Mouse (Mus musculus): ENCODE measurements around the gene Rpl9. TPM values are rescaled to one million over a fixed set of nuclear protein-coding genes. Genes with fewer than 3 reads are reported as not detected.

Gene Rpl9
- 1,000 to 10,000 TPM; 1,010 to 1,162 TPM for total RNA-seq (2021)
- long read RNA-seq, experiment 1, transcript Rpl9-201 (8 exons, 738 nt) = major isoform, 386 of 410 reads
- long read RNA-seq, experiment 1, partial matches to known transcripts = 15 of 410 reads
- long read RNA-seq, experiment 1, other reads (novel, unspliced or antisense) = 8 of 410 reads
- long read RNA-seq, experiment 2, transcript Rpl9-201 (8 exons, 738 nt) = major isoform, 234 of 257 reads
- long read RNA-seq, experiment 2, partial matches to known transcripts = 18 of 257 reads
- long read RNA-seq, experiment 2, other reads (novel, unspliced or antisense) = 5 of 257 reads

DNA sequence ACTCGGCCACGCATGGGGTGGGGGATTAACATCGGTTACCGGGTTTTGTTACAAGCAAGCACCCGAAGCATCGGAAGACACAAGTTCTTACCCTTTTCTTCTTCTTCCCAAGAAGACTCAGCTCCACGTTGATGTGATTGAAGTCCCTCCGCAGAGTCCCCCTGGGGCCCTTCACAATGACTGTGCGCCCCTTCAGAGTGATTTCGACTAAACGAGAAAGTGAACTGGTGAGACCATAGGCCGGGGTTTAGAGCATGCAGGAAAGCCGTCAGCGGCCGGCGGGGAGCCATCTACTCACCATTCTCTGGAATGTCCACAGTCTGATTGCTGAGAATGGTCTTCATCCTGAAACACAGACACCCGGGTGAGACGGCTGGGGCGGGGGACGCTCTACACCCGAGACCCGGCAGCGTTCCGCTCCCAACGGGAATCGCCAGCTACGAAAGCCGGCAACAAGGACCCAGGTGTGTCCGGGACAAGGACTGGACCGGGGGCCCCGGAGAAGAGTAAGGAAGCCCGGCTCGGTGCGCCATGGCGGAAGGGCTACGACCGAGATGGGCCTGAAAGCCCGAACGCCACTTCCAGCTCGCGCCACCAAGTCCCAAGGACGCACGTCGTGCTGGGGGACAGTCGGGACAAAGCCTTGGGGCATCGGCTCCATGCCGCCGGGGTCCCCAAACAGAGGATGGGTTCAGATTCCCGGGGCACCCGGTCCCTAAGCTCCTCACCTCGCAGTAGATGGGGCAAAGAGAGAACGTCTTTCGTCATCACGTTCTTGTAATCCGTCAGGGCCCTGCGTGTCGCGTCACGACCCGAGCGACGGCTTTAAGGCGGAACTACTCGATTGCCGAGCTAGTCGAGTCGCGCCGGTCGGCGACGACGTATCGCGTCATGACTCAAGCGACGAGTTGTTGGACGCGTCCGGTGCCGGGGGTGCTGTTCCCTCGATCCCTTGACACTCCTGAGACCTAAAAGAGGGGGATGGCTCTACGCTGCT, at the start of gene Rpl9, which contains the start of gene Lias:
Rpl9 (minus strand) TSS at position 797 of the 997 bp plus-strand sequence.
Lias (plus strand) TSS at position 850 of the 997 bp plus-strand sequence.
- peak; percentile 95 to 99 for DNase-seq (ENCODE audit: low spot score in 2 of 2)

DNA sequence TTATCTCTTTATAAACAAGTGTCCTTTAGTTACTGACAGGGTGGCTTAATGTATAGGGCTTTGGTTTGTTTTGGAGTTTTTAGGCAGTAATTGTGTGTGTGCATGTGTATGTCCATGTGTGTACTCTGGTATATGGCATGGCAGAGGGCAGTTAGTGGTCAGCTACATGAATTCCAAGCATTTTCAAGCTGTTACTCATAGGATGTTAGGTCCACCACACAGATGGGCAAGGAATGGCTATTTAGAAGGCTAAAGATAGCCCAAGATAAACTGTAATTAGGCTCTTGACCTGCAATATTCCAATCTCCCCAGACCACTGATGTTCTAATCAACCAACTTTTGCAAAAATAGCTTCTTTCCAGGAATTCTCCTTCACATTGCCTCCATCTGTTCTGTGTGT, 46.8 kb upstream of the Rpl9 start:
- DNase-seq (ENCODE audit: low spot score in 2 of 2) = no peak

DNA sequence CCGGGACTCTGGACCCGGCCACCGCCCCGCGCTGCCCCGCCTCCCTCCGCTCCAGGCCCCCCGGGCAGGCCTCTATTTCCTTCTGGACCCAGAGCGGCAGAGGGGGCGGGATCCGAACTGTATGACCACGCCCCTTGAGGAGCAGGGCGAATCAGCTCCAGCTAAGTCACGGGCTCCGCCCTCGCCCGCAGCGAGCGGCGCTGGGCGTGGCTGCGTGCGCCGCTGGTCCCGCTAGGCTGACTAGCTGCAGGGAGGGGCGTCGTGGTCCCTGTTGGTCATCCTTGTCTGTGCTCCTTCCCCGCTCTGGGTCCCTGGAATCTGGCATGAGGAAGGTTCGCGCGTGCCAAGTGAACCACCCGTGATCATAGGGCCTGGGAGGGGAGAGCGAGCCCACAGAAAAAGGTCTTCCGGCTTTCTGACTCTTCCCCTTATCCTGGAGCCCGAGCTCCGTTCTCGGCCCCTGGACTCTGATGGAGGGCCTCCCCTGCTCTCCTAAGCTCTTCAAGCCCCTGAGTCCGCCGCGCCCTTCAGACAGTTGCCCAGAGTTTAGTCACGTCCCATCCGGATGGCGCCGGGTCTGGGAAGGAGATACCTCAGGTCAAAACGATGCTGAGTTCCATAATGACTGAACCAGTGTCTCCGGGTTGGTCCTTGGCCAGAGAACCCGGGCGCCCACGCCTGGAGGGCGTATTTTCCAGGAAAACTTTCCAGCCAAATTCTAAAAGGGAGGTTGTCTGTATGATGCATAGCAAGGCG, 44.7 kb upstream of the Rpl9 start, which contains the start of gene Ugdh:
Ugdh (minus strand) TSS at position 144 of the 756 bp plus-strand sequence.
- peak; percentile 94 to 98 for DNase-seq (ENCODE audit: low spot score in 2 of 2)

DNA sequence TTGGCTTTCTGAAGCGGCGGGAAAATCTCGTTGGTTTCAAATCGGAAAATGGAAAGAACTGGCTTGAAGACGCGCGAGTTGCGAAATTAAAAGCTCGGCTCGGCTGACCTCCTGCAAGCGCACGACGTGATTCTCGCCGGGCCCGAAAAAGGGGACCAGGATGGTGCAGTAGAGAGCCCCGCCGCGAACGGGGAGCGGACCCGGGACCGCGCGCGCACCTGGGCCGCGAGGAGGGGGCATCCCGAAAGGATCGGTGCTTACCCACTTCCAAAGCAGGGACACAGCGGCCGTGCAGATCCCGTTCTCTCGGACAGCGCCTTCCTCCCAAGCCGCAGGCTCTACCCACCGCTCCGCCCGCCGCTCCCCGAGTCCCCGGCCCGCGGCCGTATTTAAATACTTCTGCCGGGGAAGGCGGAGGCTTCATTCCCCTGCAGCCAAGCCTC, 44.1 kb upstream of the Rpl9 start:
- no peak for DNase-seq (ENCODE audit: low spot score in 2 of 2)

DNA sequence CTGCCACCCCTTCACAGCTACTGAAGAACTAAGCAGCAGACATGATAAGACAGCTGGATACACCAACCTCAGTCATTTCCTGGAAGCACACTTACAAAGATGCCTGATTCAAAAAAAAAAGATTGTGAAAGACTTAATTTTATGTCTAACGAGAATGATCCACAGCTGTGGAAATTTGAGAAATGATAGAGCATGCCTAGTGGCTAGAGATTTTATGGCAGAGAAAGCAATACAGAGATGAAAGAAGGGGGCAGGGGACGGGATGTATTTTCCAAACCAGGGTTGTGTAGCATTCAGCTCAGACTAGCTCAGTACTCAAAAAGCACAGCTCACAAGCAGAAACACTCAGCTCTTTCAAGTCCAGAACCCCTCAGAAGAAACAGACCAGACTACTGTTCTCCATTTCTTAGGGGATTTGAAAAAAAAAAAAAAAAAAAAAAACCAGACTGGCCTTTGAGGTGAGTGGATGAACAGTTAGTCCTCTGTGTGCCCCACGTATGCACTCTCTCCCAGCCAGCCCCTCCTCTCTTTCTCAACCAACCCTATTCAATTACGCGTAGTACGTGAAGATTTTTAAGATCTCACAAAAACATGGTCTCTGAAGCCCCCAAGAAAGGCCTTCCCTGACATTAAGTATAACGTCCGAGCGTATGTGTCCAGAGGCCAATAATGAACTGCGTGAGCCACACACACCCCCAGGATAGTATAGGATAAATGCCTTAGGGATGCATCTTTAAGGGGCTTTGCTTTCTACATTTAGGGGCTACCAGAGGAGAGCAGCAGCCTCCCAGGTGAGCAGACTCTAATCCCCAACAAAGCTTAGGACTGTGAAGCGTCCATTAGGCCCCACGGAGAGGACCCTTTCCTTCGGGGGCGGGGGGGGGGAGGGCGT, 43.5 kb upstream of the Rpl9 start:
- no peak for DNase-seq (ENCODE audit: low spot score in 2 of 2)

DNA sequence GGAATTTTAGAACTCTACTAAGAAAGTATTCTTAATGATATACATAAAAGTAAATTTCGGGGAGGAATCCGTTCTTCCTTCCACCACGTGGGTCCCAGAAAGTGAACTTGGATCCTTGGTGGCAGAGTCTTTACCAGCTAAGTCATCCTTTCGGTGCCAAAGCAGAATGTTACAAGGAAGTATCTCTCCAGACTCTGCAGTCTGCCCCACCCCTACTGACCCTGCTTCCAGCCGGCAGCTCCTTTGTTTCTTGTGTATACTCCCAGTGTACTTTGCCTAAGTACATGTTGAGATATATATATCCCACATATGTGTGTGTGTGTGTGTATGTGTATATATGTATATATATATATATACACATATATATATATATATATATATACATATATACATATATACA, 38.2 kb upstream of the Rpl9 start:
- DNase-seq (ENCODE audit: low spot score in 2 of 2) = no peak

DNA sequence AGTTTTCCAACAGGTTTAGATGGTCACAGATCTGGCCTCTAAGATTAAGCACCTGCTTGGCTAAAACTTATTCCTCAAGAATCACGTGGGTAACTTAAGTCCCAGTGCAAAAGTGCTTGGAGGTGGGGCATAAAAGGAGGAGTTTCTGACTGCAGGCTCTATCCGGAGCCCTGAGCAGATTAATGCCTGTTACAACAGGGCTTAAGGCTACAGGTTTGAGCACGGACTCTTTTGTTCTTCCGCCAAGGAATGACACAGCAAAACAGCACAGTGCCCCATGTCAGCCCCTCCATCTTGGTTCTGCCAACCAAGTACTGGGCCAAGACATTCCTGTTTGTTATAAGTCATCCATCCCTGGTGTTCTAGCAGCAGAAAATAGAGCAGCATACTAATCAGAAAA, 37.1 kb upstream of the Rpl9 start:
- no peak for DNase-seq (ENCODE audit: low spot score in 2 of 2)

DNA sequence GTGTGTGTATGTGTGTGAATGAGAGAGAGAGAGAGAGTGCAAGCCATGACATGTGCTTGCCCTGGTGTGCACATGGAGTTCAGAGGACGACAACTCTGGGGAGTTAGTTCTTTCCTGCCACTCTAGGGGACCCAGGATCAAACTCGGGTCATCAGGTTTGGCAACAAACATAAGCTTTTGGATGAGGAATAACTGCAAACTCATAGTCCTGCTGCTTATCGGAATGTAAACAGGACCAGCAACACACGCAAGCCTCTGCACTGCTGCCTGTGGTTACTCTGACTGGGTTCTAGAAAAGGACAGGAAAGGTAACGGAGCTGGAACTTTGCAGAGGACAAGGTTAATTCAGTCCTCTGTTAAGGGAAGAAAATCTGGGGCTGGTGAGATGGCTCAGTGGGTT, 34.0 kb upstream of the Rpl9 start:
- no peak for DNase-seq (ENCODE audit: low spot score in 2 of 2)

DNA sequence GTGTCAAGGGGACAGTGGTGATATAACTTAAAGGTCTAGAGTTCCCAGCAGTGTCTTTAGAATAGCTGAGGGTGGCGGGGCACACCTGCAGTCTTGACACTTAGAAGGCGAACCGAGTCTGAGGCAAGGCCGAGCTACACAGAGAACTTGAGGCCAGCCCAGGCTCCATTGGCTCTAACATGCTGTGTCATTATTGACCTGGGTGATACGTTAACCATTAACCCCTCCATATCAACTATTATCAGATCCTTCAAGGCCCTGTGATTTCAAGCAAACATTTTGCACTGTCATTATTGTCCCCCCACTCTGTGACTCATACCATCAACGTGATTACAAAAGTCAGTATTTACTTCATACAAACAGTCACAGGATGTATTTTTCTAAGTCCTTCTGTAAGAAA, 33.0 kb upstream of the Rpl9 start:
- no peak for DNase-seq (ENCODE audit: low spot score in 2 of 2)

DNA sequence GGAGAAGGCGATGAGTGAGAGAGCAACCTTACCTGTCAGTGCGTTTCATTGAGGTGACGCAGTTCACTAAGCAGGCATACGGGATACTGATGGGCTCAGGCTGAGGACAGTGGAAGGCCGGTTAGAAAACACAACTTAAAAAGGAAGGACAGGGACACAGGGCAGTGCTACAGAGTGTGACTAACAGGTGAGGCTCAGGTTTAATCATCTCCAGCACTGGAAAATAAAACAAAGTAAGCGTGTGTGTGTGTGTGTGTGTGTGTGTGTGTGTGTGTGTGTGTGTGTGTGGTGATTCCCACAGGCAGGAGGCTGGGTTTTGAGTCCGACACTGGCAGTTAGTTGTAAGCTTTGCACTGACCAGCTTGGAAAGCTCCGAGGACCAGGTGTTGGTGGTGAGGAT, 31.6 kb upstream of the Rpl9 start:
- no peak for DNase-seq (ENCODE audit: low spot score in 2 of 2)

DNA sequence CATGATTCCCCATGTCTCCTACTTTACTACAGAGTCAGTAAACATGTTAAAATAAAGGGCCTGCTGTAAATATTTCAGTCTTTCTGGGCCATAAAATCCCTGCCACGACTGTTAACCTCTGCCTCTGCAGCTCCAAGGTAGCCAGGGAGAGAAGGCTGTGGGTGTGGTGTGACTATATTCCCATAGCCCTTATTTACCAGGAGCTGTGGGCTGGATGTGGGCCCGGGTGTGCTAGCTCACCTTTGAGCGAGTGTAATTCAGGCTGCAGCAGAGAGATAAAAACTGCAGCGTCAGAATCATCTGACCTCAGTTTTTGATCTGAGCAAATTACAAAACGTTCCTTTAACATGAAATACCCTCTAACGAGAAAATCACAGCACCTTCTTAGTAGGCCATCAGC, 29.6 kb upstream of the Rpl9 start:
- DNase-seq (ENCODE audit: low spot score in 2 of 2) = no peak

DNA sequence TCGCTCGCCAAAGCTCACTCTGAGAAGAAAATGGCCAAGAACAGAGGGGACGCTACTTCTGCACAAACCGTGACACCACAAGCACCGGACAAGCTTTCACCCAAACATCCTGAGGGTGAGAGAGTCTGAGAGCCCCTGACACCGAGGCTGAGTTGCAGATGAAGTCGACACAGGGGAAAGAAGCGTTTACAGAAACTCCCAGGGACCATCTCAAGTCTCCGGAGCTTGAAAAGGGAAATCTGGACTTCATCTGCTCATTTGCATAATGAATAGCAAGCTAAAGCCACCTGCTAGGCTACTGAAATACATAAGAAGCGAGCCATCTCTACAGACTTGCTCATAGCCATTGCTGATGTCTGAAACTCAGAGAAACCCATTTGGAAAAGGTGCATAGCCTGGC, 27.9 kb upstream of the Rpl9 start:
- DNase-seq (ENCODE audit: low spot score in 2 of 2) = no peak

DNA sequence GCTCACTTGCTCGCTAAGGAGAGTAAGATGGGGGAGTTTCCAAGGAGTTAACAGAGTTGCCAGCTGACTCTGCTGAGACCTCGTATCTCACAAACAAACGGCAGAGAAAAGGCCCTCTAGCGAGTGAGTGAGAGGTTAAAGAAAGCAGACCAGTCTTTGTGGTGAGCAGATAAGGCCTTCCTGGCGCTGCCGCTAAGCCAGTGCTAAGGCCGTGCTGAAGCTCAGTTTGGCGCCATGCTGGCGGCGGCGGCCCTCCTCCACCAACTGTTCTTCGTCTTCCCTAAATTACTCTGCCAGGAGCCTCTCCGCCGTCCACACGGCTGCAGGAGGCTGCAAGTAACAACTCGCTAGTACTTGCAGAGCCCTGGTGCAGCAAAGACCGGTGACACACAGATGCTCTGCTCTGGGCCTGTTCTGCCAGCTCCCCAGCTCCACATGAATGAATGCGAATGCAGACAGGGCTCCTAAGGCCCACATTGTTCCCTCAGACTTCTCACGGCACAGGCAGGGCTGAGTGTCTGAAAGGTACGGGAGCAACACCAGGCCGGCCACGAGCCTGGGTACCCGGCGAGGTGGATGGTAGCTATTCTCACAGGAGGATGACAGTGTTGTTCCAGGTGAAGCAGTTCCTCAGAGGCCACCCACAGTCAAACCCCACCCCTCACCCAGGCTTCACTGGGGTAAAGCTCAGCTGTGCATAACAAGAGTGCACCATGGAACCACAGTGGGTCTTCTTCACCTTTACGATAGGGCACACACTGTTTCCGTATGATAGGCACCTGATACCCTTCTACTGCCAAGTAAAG, 24.6 kb upstream of the Rpl9 start:
- no peak for DNase-seq (ENCODE audit: low spot score in 2 of 2)

DNA sequence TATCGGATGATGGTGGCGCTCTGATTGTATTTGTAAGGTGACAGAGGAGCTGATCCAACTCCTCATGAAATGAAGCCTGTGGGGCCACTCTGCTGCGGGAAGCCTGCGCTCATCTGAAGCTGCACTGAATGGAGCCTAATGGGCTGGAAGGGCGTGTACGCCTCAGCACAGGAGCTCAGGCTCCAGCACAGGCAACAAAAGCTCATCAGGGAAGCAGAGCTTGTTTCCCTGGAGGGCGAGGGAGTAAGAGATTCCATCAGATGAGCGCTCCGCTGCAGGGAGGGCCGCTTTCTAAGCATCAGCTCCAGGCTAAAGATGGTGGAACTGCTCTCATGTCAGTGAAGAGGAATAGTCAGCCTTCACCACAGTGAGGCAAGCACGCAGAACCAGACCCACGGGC, 16.7 kb upstream of the Rpl9 start:
- DNase-seq (ENCODE audit: low spot score in 2 of 2) = no peak

DNA sequence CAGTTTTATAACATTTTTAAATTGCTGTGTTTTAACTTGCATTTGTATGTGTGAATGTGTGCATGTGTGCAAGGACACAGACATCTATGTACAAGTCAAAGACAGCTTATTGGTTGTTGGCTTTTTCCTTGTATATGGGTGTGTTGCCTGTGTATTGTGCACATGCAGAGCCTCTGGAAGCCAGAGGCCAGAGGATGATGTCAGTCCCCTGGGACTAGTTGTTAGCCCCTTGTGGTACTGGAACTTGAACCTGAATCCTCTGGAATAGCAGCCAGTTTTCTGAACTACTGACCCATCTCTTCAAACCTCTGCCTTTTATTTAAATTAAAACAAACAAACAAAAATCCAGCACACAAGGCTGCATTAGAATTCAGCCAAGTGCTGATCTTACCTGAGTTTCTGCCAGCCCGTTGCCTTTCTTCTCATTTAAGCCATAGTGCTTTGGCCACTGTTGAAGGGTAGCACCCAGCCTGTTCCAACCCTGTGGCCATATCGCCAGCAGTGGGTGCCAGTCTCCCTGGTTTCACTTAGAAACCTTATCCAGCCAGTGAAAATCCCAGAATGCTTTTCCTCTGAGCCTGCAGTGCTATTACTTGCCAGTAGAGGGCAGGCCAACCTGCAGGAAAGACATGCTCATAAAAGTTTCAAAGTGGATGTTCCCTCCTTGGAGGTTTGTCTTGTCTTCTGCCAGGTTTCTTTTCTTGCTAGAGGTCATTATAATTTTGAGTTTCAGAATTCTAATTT, 10.2 kb upstream of the Rpl9 start:
- DNase-seq (ENCODE audit: low spot score in 2 of 2) = peak; percentile 43 to 69

DNA sequence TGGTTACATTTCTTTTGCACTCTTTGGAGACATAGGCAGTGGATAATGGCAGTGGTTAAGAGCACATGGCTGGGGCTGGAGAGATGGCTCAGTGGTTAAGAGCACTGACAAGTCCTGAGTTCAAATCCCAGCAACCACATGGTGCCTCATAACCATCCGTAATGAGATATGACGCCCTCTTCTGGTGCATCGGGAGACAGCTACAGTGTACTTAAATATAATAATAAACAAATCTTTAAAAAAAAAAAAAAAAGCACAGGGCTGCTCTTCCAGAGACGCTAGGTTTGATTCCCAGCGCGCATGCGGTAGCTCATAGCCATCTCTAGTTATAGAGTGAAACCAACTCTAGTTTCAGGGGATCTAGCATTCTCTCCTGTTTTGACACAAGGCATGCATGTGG, 3.2 kb upstream of the Rpl9 start:
- DNase-seq (ENCODE audit: low spot score in 2 of 2) = no peak

DNA sequence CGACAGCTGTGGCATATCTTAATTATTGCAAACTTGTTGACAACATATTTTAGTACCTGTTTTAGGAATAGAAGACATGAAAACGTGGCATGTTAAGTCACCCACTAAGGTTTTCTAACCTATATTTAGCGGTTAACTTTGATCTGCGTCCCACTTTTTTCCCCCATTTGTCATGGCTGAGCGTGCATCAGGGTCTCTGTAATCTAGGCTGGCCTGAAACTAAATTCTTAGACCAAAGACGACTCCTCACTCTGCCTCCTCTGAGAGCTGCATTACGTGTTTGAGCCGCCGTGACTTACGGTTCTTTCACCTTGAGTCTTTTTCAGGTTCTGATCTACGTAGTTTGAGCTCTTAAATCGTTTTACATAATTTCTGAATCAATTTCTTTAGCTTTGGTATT, 509 bp upstream of the Rpl9 start:
- DNase-seq (ENCODE audit: low spot score in 2 of 2) = no peak

DNA sequence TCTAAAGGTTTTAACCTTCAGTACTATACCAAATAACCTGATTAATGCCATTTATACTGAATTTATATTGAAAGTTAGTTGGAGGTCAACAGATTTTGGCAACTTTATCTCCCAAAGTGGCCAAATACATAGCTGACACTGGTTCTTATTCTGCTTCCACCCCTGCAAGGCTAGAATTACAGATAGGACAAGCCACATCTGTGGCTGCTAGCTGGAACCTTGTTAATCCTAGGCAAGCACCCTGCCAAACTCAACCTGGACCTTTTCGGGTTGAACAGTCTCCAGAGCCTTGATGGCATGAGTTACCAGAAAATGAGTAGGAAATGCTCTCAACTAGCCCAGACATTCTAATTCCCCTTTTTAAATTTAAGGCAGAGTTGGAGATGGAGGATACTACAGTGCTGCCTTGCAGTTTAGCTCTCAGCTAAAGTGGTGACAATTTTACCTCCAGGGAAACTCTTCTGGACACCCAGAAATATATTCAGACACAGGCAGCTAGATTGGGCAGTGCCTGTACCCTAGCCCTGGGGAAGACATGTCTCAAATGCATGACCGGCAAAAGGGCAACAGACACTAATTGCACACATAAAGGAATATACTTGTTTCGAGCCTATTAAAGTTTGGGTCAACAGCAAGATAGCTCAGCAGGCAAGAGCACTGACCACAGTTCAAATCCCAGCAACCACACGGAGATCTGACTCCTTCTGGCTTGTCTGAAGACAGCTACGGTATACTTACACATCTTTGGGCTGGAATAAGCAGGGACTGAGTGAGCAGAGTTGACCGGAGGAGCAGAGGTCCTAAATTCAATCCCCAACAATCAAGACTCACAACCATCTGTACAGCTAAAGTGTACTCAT, 4.0 kb downstream of the Rpl9 start:
- DNase-seq (ENCODE audit: low spot score in 2 of 2) = no peak

Measured in gastrocnemius, postnatal 4 days (tissue).